Mouse (Mus musculus) layer of hippocampus, adult 9-11 months (tissue): ENCODE results near the gene Hsf2.
"Not testable (repeated sequence)": the region's sequence is repeated elsewhere in the genome, so short reads cannot be mapped to it uniquely, and the experiment has no call there.

Experiments
- DNase-seq: peaks from one replicate; pipeline ENCODE4 v3.0.0; 2022

The Hsf2 gene

GRCm38 (mm10) chr10:57485908-57486541 is at the start of gene Hsf2:
Hsf2 (plus strand) TSS chr10:57486385.
- DNase-seq: peak; percentile 97

- DNase-seq: no peak
Observed at GRCm38 (mm10) chr10:57437898-57438297, 48.3 kb upstream of the Hsf2 start.

- DNase-seq: no peak
Observed at GRCm38 (mm10) chr10:57441049-57441448, 45.1 kb upstream of the Hsf2 start.

- no peak for DNase-seq
Observed at GRCm38 (mm10) chr10:57444392-57444791, 41.8 kb upstream of the Hsf2 start.

GRCm38 (mm10) chr10:57445655-57446054 is 40.5 kb upstream of the Hsf2 start:
- no peak for DNase-seq

- DNase-seq: no peak
Observed at GRCm38 (mm10) chr10:57447657-57448050, 38.5 kb upstream of the Hsf2 start.

GRCm38 (mm10) chr10:57448051-57448716 is 38.0 kb upstream of the Hsf2 start:
- peak; percentile 74 for DNase-seq

GRCm38 (mm10) chr10:57463298-57463697 is 22.9 kb upstream of the Hsf2 start:
- DNase-seq: not testable (repeated sequence)

GRCm38 (mm10) chr10:57465768-57466167 is 20.4 kb upstream of the Hsf2 start:
- DNase-seq: no peak

GRCm38 (mm10) chr10:57477121-57477843 is 8.9 kb upstream of the Hsf2 start:
- no peak for DNase-seq

- no peak for DNase-seq
Observed at GRCm38 (mm10) chr10:57481717-57482116, 4.5 kb upstream of the Hsf2 start.

GRCm38 (mm10) chr10:57484741-57485140 is 1.4 kb upstream of the Hsf2 start:
- no peak for DNase-seq

- no peak for DNase-seq
Observed at GRCm38 (mm10) chr10:57486542-57487071, 422 bp downstream of the Hsf2 start.

- DNase-seq: no peak
Observed at GRCm38 (mm10) chr10:57487201-57487600, 1.0 kb downstream of the Hsf2 start.

- no peak for DNase-seq
Observed at GRCm38 (mm10) chr10:57488591-57488990, 2.4 kb downstream of the Hsf2 start.

- no peak for DNase-seq
Observed at GRCm38 (mm10) chr10:57492050-57492449, 5.9 kb downstream of the Hsf2 start.

GRCm38 (mm10) chr10:57499414-57500156 is 13.4 kb downstream of the Hsf2 start:
- no peak for DNase-seq

- DNase-seq: no peak
Observed at GRCm38 (mm10) chr10:57514616-57515015, 28.4 kb downstream of the Hsf2 start.

GRCm38 (mm10) chr10:57515278-57515677 is 29.1 kb downstream of the Hsf2 start:
- DNase-seq: no peak

- no peak for DNase-seq
Observed at GRCm38 (mm10) chr10:57526469-57526868, 40.3 kb downstream of the Hsf2 start.

- peak; percentile 63 for DNase-seq
Observed at GRCm38 (mm10) chr10:57531076-57531475, 44.9 kb downstream of the Hsf2 start.

- no peak for DNase-seq
Observed at GRCm38 (mm10) chr10:57531616-57532217, 45.5 kb downstream of the Hsf2 start.
